Mouse (Mus musculus) mature B cell (primary cell): ENCODE results near the gene Tgif2.
"Not testable (repeated sequence)": the region's sequence is repeated elsewhere in the genome, so short reads cannot be mapped to it uniquely, and the experiment has no call there.

Experiments
- in situ Hi-C: fragments of 300-500 bp; cut with MboI; formaldehyde crosslinking; loops from 2 replicates; pipeline ENCODE4 v1.14.3; 2019

Tgif2 gene

DNA sequence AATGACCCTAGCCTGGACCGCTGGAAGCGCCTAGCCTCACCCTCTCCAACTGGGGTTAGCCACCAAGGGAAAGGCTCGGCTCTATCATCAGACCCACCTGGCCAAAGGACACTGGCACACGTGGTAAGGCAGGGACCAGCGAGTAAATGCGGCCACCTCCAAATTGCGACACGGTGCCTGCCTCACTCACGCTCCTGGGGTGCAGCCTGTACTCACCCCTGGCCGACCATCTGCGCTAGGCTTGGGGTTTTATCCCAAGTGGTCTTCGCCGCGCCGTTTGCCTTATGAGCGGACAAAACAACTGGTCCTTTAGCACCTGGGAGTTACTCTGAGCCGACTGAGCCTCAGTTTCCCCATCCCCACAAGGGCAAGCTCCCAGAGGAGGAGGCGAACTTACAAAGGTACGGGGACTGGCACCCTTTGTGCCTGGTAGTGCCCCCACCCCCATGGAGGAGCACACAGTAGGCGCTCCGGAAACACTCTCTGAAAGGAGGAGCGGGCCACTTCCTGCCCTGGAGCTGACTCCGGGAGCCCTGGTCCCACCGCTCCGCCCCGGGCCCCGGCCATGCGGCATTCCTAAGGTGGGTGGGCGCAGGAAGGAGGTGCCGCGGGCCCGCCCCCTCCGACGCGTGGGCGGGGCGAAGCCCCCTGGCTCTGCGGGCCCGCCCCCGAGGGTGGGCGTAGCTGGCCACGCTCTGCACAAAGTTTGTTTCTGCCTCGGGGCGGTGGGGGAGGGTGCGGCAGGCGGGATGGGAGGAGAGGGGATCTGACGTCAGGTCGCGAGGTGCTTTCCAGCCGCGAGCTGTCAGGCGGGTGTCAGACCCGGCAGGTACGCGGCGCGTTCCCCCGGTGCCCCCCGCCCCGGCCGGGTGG, at the start of gene Tgif2:
TSS of gene Tgif2 (plus strand) at position 689 of the 873 bp plus-strand sequence.
- in situ Hi-C loops, result no loop called here

DNA sequence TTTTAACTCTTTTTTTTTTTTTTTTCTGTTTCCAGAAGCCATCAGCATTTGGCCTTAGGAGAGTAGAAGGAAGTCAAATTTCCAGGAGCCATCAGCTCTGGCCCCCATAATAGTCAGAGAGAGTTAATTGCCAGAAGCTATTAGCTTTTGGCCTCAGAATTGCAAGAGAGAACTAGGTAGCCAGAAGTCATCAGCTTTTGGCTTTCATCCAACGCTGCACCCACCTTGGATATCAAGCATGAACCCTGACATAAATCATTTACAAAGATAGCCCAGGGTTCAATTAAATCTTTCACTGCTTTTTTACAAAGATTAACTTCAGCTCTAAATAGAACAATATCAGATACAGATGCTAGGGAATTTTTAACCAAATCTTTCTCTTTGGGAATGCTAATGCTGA, 41.3 kb upstream of the Tgif2 start:
- in situ Hi-C loops, result no loop called here

GRCm38 (mm10) chr2:156801045-156801444, 38.8 kb upstream of the Tgif2 start:
- in situ Hi-C loops, result no loop called here

GRCm38 (mm10) chr2:156802116-156802515, 37.7 kb upstream of the Tgif2 start:
- in situ Hi-C loops, result not testable (repeated sequence)

DNA sequence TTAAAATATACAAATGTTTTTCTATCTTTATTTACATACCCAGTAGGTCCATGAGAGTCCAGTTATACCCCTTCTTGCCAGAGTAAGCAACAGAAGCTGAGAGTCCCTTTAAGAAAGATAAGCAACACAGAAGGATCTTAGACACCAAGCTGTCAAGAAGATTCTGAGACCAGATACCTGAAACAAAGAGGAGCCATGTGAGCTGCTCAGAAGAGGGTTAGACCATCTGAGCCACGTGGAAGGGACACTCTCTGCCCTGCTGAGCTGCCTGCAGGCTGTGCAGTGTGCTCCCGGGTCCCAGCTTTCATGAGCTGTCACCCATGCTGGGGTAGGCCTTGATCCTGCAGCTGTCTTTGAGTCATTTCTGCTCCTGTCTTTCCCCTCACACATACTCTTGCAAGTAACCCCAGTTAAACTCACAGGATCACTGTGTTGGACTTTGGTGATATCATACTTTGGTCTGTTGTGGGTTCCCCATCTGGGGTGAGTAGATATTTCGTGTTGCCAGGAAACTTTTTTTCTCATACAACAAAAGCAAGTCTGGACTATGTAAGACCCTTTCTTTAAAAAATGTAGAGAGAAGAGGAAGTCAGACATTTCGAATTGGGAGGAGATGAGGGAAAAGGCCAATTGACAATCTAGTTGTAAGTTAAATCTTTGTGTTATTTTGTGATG, 36.0 kb upstream of the Tgif2 start:
- in situ Hi-C loops, result no loop called here

DNA sequence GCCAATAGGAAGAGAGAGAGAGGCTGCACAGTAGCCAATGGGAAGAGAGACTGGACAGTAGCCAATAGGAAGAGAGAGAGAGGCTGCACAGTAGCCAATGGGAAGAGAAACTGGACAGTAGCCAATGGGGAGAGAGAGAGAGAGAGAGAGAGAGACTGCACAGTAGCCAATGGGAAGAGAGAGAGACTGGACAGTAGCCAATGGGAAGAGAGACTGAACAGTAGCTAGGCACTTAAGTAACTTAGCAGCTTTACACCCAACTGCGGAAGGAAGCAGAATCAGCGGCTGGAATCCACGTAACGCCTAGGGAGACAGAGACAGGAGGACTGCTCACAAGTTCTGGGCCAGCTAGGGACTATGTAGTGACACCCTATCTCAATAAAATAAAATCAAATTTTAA, 35.2 kb upstream of the Tgif2 start:
- in situ Hi-C loops, result no loop called here

GRCm38 (mm10) chr2:156806886-156807285, 32.9 kb upstream of the Tgif2 start:
- in situ Hi-C loops, result no loop called here

GRCm38 (mm10) chr2:156809579-156809978, 30.2 kb upstream of the Tgif2 start:
- in situ Hi-C loops, result no loop called here

DNA sequence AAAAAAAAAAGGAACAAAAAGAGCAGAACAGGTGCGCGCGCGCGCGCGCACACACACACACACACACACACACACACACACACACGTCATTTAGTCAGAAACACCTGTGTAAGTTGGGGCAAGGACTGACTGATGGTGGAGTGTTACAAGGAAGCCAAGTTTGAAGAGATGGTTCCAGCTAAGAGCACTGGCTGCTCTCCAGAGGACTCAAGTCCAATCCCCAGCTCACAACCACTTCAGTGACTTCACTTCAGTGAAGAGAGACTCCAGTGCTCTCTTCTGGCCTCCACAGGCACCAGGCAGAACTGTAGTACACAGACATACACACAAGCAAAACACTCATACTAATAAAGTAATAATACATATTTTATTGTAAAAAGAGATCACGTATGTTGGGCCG, 29.1 kb upstream of the Tgif2 start:
- in situ Hi-C loops, result no loop called here

- in situ Hi-C loops, result no loop called here
Measured at GRCm38 (mm10) chr2:156811556-156811955, 28.3 kb upstream of the Tgif2 start.

DNA sequence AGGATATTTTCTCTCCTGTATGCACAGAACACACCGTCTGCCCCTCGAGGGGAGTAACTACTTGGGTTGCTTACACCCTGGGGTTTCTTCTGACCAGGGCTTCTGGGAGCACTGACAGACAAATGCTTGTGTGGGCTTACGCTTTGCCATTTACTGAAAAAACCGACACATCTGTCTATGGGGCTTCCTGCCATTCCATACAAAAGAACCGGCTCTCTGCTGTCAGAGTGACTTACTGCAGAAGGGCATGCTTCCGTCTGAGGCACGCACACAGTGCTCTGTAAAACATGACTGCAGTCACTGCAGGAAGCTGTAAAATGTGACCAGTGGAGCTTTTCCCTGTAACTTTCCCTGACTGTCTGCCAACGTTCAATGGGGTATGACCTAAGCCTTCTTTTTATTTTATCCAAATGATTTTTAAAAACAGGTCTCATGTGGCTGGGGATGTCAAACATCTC, 25.4 kb upstream of the Tgif2 start:
- in situ Hi-C loops, result no loop called here

GRCm38 (mm10) chr2:156814893-156815292, 24.9 kb upstream of the Tgif2 start:
- in situ Hi-C loops, result no loop called here

GRCm38 (mm10) chr2:156815412-156815811, 24.4 kb upstream of the Tgif2 start:
- in situ Hi-C loops, result no loop called here

DNA sequence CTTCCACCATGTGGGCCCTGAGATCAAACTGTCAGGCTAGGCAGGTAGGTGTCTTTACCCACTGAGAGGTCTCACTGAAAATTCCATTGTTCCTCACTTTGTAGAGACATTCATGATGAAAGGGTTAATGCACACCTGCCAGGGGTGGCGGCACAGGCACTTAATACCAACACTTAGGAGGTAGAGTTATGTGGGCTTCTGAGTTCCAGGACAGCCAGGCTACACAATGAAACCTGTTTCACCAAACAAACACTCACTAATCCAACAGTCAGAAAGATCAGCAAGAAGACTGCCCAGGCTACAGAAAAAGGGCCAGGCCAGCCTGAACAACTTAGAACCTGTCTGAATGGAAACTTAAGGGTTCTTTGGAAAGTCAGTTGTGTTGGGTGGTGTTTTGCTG, 23.7 kb upstream of the Tgif2 start:
- in situ Hi-C loops, result no loop called here

- in situ Hi-C loops, result not testable (repeated sequence)
Measured at GRCm38 (mm10) chr2:156825128-156825527, 14.7 kb upstream of the Tgif2 start.

DNA sequence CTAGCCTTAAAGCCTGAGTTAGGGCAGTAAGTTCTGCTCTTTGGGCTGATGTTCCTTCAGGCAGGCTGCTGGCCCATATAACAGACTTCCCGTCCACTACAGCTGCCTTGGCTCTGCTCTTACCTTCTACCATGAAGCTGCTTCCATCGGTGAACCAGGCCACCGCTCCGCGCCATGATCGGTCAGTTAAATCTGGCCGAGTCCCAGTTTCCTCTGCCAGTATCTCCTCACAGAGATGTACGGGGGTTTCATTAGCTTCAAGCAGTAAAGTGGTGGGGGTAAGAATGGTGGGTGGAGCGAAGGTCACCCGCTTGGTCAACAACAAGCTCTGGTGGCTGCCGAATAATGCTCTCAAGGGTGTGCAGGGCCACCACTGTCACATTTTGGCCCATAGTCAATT, 5.5 kb upstream of the Tgif2 start:
- in situ Hi-C loops, result no loop called here

- in situ Hi-C loops, result no loop called here
Measured at GRCm38 (mm10) chr2:156838839-156839238, 968 bp upstream of the Tgif2 start.

DNA sequence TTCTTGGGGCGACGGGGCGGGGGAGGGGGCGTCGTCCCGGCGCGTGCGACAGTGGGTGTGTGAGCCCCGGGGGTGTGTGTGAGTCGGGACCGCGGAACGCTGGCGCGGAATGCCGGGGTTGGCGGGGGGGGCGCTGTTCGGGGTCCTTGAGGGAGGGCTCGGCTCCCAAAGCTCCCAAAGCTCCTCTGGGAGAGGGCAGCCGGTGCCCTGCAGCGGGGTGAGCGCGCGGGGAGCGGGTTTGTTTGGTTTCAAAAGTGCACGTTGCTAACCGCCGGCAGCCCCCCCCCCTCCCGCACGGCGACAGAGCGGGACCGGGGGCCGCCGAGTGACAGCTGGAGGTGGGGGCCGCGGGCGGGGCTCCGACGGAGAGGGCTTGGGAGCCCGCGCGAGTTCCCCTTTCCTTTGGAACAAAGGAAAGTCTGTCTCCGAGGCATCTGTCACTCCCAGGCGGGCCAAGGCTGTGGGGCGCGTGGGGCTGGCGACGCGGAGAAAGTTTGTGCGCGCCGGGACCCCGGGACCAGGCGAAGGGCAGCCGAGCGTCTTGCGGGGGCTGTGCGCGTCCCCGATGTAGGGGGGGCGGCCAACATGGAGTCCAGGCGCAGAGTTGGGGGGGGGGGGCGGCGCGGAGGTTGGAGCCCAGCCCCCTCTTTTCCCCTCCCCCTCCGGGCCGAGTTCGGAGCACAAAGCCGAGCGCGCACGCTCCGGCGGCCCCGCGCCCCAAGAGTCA, 657 bp downstream of the Tgif2 start:
- in situ Hi-C loops, result no loop called here

GRCm38 (mm10) chr2:156841028-156841840, 1.4 kb downstream of the Tgif2 start:
- in situ Hi-C loops, result no loop called here

- in situ Hi-C loops, result no loop called here
Measured at GRCm38 (mm10) chr2:156841841-156842706, 2.3 kb downstream of the Tgif2 start.

GRCm38 (mm10) chr2:156842711-156843110, 2.9 kb downstream of the Tgif2 start:
- in situ Hi-C loops, result no loop called here
